Mouse (Mus musculus): ENCODE measurements around the gene Slx4ip. TPM values are rescaled to one million over a fixed set of nuclear protein-coding genes. Genes with fewer than 3 reads are reported as not detected.

The Slx4ip gene
- polyA plus RNA-seq, 1 experiment from 2014 or later, result 4.8 TPM

DNA sequence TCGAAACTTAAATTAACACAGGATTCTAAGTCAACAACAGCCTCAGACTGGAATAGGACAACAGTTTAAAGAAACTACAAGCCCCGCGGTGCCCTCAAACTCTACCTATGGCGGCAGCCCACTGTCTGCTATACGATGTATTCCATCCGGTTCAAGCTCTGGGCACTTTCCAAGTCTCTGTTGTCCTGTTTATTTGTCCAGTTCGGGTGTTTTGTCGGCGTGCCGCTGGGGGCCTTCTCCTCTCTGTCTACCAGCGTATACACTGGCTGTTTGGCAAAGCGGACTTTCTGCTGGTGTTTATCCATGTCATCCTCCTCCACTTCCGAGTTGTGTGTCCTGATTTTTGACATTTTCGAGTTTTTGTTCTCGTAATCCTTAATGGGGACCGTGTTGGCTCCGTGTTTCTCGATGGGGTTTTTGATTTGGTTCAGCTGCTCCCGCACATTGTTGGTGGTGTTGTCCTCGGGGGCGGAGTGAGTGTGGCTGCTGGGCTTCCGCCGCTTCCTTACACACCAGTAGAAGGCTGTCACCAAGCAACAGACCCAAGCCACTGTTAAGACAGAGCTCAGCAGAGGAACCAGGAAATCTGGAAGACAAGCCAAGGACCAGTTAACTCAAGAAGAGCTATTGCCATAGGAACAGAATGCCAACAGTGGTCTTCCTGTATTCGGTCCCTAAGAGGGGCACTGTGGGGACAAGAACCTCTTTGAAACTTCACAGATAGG lies 192.0 kb downstream of the Slx4ip start:
- no peak overlapping the region for H3K4me3 ChIP-seq (ENCODE audit: control insufficient read depth in 1 of 2, insufficient read depth in 1 of 2, low read depth in 1 of 2, low read length in 2 of 2)
- no peak overlapping the region for H3K9ac ChIP-seq (ENCODE audit: low read length)
- ATAC-seq (ENCODE audit: insufficient number of reproducible peaks, insufficient read depth, low FRiP score, low read depth), result no peak
- H3K4me2 ChIP-seq (ENCODE audit: low read length), result no peak overlapping the region
- peaks cover 9 to 18% of the 10 kb centered on the region in 2 experiments for H3K4me1 ChIP-seq (ENCODE audit: control insufficient read depth in 2 of 2, insufficient read depth in 2 of 2, low read length in 2 of 2)
- no peaks in the 10 kb centered on the region for H3K9me3 ChIP-seq (ENCODE audit: control insufficient read depth, low read length)
- H3K36me3 ChIP-seq (ENCODE audit: control insufficient read depth, insufficient read depth, low read length), result peaks cover 57% of the 10 kb centered on the region
- H3K27ac ChIP-seq (replicated peaks in 1 of 2; ENCODE audit: control insufficient read depth in 1 of 2, insufficient read depth in 1 of 2, low read depth in 2 of 2, low read length in 2 of 2), result no peak overlapping the region
- 87% methylated on average over 24 of the region's 24 CpGs for WGBS
- H3K27me3 ChIP-seq (ENCODE audit: control insufficient read depth, insufficient read depth, low read length), result no peaks in the 10 kb centered on the region

DNA sequence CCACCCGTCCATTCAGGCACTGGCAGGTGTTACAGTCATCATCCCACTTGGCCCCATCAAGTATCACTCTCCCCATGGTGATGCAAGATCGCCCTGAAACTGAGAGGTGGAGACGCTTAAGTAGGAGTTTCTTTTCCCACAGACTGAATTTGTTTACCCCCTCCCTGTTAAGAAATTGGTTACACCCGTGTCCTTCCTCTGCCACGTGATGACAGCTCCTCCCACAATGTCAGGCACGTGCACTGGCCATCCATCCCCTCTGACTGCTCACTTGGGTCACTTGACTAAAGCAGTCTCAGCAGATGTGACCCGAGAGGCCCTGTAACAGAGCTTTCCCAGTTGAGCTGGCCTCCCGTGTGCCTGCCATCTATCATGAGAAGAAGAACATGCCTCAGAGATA lies 194.2 kb downstream of the Slx4ip start:
- H3K9ac ChIP-seq (ENCODE audit: low read length), result no peak overlapping the region
- no peak overlapping the region for H3K4me3 ChIP-seq (ENCODE audit: control insufficient read depth in 1 of 2, insufficient read depth in 1 of 2, low read depth in 1 of 2, low read length in 2 of 2)
- 37% methylated on average over 8 of the region's 8 CpGs for WGBS
- no peak overlapping the region for H3K27ac ChIP-seq (replicated peaks in 1 of 2; ENCODE audit: control insufficient read depth in 1 of 2, insufficient read depth in 1 of 2, low read depth in 2 of 2, low read length in 2 of 2)
- no peaks in the 10 kb centered on the region for H3K9me3 ChIP-seq (ENCODE audit: control insufficient read depth, low read length)
- no peaks in the 10 kb centered on the region for H3K27me3 ChIP-seq (ENCODE audit: control insufficient read depth, insufficient read depth, low read length)
- peaks cover 6 to 8% of the 10 kb centered on the region in 2 experiments for H3K4me1 ChIP-seq (ENCODE audit: control insufficient read depth in 2 of 2, insufficient read depth in 2 of 2, low read length in 2 of 2)
- peaks cover 79% of the 10 kb centered on the region for H3K36me3 ChIP-seq (ENCODE audit: control insufficient read depth, insufficient read depth, low read length)
- ATAC-seq (ENCODE audit: insufficient number of reproducible peaks, insufficient read depth, low FRiP score, low read depth), result no peak
- no peak overlapping the region for H3K4me2 ChIP-seq (ENCODE audit: low read length)

DNA sequence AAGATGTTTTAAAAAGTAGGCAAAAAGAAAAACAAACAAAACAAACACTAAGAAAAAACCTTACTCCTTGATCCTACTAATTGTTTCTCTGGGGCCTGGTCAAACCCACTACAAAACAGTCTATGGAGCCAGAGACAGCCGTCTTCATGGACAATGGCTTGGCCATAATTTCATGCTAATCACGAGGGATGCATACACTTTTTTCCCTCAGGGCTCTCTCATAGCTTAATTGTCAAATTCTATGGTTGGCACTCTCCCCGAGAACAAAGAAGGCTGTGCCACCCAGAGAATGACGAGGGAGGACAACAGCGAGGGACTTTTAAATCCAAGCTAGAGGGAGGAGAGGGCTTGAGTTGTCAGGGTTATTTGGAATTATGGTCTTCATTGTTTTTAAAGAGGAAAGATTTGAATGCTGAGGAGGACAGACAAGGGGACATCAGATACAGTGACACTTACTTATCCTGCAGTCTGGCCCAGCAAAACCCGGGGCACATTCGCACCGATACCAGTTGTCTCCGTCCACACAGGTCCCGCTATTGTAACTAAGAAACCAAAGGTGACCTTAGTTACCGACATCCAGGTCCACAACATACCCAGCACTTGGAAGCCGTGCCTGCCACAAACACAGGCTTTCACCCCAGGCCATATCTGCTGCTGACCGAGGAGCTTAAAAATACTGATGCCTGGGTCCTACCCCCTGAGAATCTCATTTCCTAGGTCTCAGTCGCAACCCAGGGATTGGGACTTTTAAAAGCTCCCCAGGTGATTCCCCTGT lies 195.8 kb downstream of the Slx4ip start:
- no peaks in the 10 kb centered on the region for H3K27me3 ChIP-seq (ENCODE audit: control insufficient read depth, insufficient read depth, low read length)
- H3K4me2 ChIP-seq (ENCODE audit: low read length), result no peak overlapping the region
- ATAC-seq (ENCODE audit: insufficient number of reproducible peaks, insufficient read depth, low FRiP score, low read depth), result no peak
- 86% methylated on average over 14 of the region's 14 CpGs for WGBS
- H3K9ac ChIP-seq (ENCODE audit: low read length), result no peak overlapping the region
- no peak overlapping the region for H3K4me3 ChIP-seq (ENCODE audit: control insufficient read depth in 1 of 2, insufficient read depth in 1 of 2, low read depth in 1 of 2, low read length in 2 of 2)
- H3K4me1 ChIP-seq (ENCODE audit: control insufficient read depth in 2 of 2, insufficient read depth in 2 of 2, low read length in 2 of 2), result no peaks in the 10 kb centered on the region
- peaks cover 95% of the 10 kb centered on the region for H3K36me3 ChIP-seq (ENCODE audit: control insufficient read depth, insufficient read depth, low read length)
- no peaks in the 10 kb centered on the region for H3K9me3 ChIP-seq (ENCODE audit: control insufficient read depth, low read length)
- no peak overlapping the region for H3K27ac ChIP-seq (replicated peaks in 1 of 2; ENCODE audit: control insufficient read depth in 1 of 2, insufficient read depth in 1 of 2, low read depth in 2 of 2, low read length in 2 of 2)

DNA sequence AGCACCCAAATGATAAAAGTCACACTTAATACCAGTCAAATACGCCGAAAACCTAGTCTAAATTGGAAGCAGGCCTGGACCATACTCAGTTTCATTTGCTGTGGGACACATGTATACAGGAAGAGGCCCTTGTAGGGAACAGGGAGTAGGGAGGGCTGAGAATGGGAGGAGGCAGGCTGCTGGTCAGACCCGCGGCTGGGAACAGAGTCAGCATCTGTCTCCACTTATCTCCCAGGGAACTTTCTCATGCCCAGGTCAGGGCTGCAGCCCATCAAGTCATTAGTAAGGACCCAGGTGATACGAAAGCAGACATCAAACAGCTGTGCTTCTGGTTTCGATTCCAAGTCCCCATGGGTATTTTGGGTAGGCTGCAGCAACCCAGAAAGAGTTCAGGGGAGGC lies 196.7 kb downstream of the Slx4ip start:
- H3K9me3 ChIP-seq (ENCODE audit: control insufficient read depth, low read length), result no peaks in the 10 kb centered on the region
- H3K27me3 ChIP-seq (ENCODE audit: control insufficient read depth, insufficient read depth, low read length), result no peaks in the 10 kb centered on the region
- H3K27ac ChIP-seq (replicated peaks in 1 of 2; ENCODE audit: control insufficient read depth in 1 of 2, insufficient read depth in 1 of 2, low read depth in 2 of 2, low read length in 2 of 2), result no peak overlapping the region
- peaks cover 100% of the 10 kb centered on the region for H3K36me3 ChIP-seq (ENCODE audit: control insufficient read depth, insufficient read depth, low read length)
- WGBS, result 61% methylated on average over 6 of the region's 6 CpGs
- no peak overlapping the region for H3K9ac ChIP-seq (ENCODE audit: low read length)
- H3K4me1 ChIP-seq (ENCODE audit: control insufficient read depth in 2 of 2, insufficient read depth in 2 of 2, low read length in 2 of 2), result peaks cover 0 to 6% of the 10 kb centered on the region in 2 experiments; a peak in 1 of 4 replicates
- no peak for ATAC-seq (ENCODE audit: insufficient number of reproducible peaks, insufficient read depth, low FRiP score, low read depth)
- H3K4me3 ChIP-seq (ENCODE audit: control insufficient read depth in 1 of 2, insufficient read depth in 1 of 2, low read depth in 1 of 2, low read length in 2 of 2), result no peak overlapping the region
- no peak overlapping the region for H3K4me2 ChIP-seq (ENCODE audit: low read length)

DNA sequence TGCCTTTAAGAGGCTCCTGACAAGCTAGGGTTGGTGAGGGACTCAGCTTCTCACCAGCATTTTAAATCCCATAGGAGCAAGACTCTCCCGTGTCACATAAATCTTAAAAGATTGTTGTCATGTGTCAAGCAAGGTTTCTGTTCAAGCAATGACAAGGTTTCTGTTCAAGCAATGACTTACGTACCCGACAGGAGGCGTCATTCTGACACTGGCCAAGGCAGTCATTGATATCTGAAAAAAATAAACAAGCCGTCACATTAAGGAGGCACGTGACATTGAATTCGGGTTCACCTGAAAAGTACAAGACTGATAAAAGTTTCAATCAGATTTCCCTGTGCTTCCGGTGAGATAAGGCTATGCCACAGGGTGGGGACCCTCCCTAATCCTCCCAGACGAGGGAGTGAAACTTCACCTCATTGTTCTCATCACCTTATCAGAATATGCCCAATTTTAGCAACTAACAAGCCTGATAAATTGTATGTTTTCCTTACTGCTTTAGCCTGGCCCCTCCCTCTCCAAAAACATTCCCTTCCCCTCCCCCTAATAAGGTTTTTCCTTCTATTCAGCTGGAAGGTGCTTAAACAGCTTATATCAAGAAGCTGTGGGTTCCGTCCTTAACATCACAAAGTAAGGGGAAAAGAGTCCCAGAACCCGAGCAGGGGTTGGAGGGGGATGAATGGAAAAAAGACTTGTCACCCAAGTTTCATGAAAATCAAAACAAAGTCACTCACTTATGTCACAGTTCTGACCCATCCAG lies 200.9 kb downstream of the Slx4ip start:
- Histone ChIP-seq H3K4me3 (ENCODE audit: control insufficient read depth in 1 of 2, insufficient read depth in 1 of 2, low read depth in 1 of 2, low read length in 2 of 2) (no peak overlapping the region), H3K27me3 (ENCODE audit: control insufficient read depth, insufficient read depth, low read length) (no peaks in the 10 kb centered on the region), H3K4me2 (ENCODE audit: low read length) (no peak overlapping the region), H3K27ac (replicated peaks in 1 of 2; ENCODE audit: control insufficient read depth in 1 of 2, insufficient read depth in 1 of 2, low read depth in 2 of 2, low read length in 2 of 2) (no peak overlapping the region), H3K9ac (ENCODE audit: low read length) (no peak overlapping the region), H3K36me3 (ENCODE audit: control insufficient read depth, insufficient read depth, low read length) (peaks cover 94% of the 10 kb centered on the region), H3K4me1 (ENCODE audit: control insufficient read depth in 2 of 2, insufficient read depth in 2 of 2, low read length in 2 of 2) (peaks cover 0 to 9% of the 10 kb centered on the region in 2 experiments; a peak in 1 of 4 replicates), H3K9me3 (ENCODE audit: control insufficient read depth, low read length) (no peaks in the 10 kb centered on the region)
- ATAC-seq (ENCODE audit: insufficient number of reproducible peaks, insufficient read depth, low FRiP score, low read depth), result no peak
- 57% methylated on average over 11 of the region's 11 CpGs for WGBS

- no peak for ATAC-seq (ENCODE audit: insufficient number of reproducible peaks, insufficient read depth, low FRiP score, low read depth)
- Histone ChIP-seq H3K4me3 (ENCODE audit: control insufficient read depth in 1 of 2, insufficient read depth in 1 of 2, low read depth in 1 of 2, low read length in 2 of 2) (no peak overlapping the region), H3K4me2 (ENCODE audit: low read length) (no peak overlapping the region), H3K36me3 (ENCODE audit: control insufficient read depth, insufficient read depth, low read length) (peaks cover 90% of the 10 kb centered on the region), H3K27ac (replicated peaks in 1 of 2; ENCODE audit: control insufficient read depth in 1 of 2, insufficient read depth in 1 of 2, low read depth in 2 of 2, low read length in 2 of 2) (no peak overlapping the region), H3K4me1 (ENCODE audit: control insufficient read depth in 2 of 2, insufficient read depth in 2 of 2, low read length in 2 of 2) (peaks cover 0 to 12% of the 10 kb centered on the region in 2 experiments; a peak in 1 of 4 replicates), H3K9ac (ENCODE audit: low read length) (no peak overlapping the region), H3K9me3 (ENCODE audit: control insufficient read depth, low read length) (no peaks in the 10 kb centered on the region), H3K27me3 (ENCODE audit: control insufficient read depth, insufficient read depth, low read length) (no peaks in the 10 kb centered on the region)
- 52% methylated on average over 10 of the region's 10 CpGs for WGBS
These were observed 201.7 kb downstream of the Slx4ip start for GRCm38 (mm10) chr2:137092523-137093297.

DNA sequence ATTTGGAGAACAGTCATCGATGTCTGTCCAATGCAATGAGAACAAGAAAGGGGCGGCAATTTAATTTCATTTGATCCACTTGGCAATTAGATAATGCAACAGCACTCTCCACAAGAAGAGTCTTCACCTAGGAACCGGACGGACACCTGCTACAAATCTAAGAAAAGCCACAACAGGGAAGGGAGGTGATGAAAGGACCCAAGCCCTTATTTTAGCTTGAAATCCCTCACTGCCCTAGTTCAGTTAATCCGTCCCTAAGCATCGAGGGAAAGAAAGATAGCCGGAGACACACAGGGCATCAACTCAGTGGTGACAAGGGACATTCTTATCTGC lies 202.2 kb downstream of the Slx4ip start:
- no peaks in the 10 kb centered on the region for H3K27me3 ChIP-seq (ENCODE audit: control insufficient read depth, insufficient read depth, low read length)
- 60% methylated on average over 7 of the region's 7 CpGs for WGBS
- H3K4me3 ChIP-seq (ENCODE audit: control insufficient read depth in 1 of 2, insufficient read depth in 1 of 2, low read depth in 1 of 2, low read length in 2 of 2), result no peak overlapping the region
- H3K9ac ChIP-seq (ENCODE audit: low read length), result no peak overlapping the region
- no peak overlapping the region for H3K27ac ChIP-seq (replicated peaks in 1 of 2; ENCODE audit: control insufficient read depth in 1 of 2, insufficient read depth in 1 of 2, low read depth in 2 of 2, low read length in 2 of 2)
- no peak for ATAC-seq (ENCODE audit: insufficient number of reproducible peaks, insufficient read depth, low FRiP score, low read depth)
- H3K4me1 ChIP-seq (ENCODE audit: control insufficient read depth in 2 of 2, insufficient read depth in 2 of 2, low read length in 2 of 2), result peaks cover 0 to 12% of the 10 kb centered on the region in 2 experiments; a peak in 1 of 4 replicates
- H3K4me2 ChIP-seq (ENCODE audit: low read length), result no peak overlapping the region
- no peaks in the 10 kb centered on the region for H3K9me3 ChIP-seq (ENCODE audit: control insufficient read depth, low read length)
- H3K36me3 ChIP-seq (ENCODE audit: control insufficient read depth, insufficient read depth, low read length), result peaks cover 90% of the 10 kb centered on the region
